ENCODE assay signal across 14 mouse cellular contexts in the genomic region with DNA sequence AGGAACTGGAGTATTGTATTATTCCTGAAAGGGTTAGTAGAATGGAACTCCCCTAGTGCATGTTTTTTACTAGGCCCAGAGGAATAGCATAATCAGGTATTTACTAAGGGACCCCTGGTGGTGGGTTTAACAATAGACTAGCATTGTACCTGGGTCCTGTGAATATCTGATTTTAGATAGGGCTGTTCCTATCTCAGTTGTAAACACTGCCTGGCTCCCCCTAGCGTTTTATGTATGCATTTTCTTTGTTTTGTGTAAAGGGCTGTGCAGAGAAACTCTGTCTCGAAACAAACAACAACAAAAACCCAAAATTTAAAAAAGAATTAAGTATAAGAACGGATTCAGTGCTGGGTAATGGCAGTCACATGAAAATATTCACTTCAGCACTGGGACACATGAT. TPM values are rescaled to one million over a fixed set of nuclear protein-coding genes. Genes with fewer than 3 reads are reported as not detected.
DNase-seq lines count a peak whose midpoint lies in the region; ATAC-seq and TF ChIP-seq lines count a peak whose summit lies in the region.
"Had no signal": no experiment of that assay in that cellular context is flagged by ENCODE, and none has a peak within 500 bp of the region (broad histone marks: within the 10 kb centered on the region; RNA-seq: fewer than 3 reads in every experiment).

No protein-coding gene starts in this region.

- H3K4me2 ChIP-seq in liver, embryonic 14.5 days (ENCODE audit: low read depth), result no peak overlapping the region
- no peak overlapping the region for H3K4me2 ChIP-seq in liver, embryonic 12.5 days
- H3K4me2 ChIP-seq: embryonic facial prominence, embryonic 15.5 days; heart, embryonic 13.5 days; hindbrain, embryonic 15.5 days had no signal

- H3K27ac ChIP-seq in gastrocnemius, adult 2 months, result no peak overlapping the region
- no peak overlapping the region for H3K27ac ChIP-seq in liver, embryonic 14.5 days
- no peak overlapping the region for H3K27ac ChIP-seq in liver, embryonic 12.5 days
- H3K27ac ChIP-seq: embryonic facial prominence, embryonic 15.5 days; heart, embryonic 13.5 days; hindbrain, embryonic 15.5 days had no signal

- ATAC-seq in liver, embryonic 14.5 days (ENCODE audit: insufficient read depth), result no peak
- no peak for ATAC-seq in liver, embryonic 12.5 days

- no peak for TF ChIP-seq EP300 in liver, embryonic 14.5 days (IDR thresholded peaks at IDR 0.05; ENCODE audit: low read depth)

- no peak overlapping the region for H3K9ac ChIP-seq in liver, embryonic 14.5 days (replicated peaks)
- no peak overlapping the region for H3K9ac ChIP-seq in liver, embryonic 12.5 days
- H3K9ac ChIP-seq: embryonic facial prominence, embryonic 15.5 days; heart, embryonic 13.5 days; hindbrain, embryonic 15.5 days had no signal

- H3K4me3 ChIP-seq in gastrocnemius, adult 2 months, result no peak overlapping the region
- no peak overlapping the region for H3K4me3 ChIP-seq in liver, embryonic 14.5 days (ENCODE audit: insufficient read depth in 1 of 2, low read depth in 2 of 2, low read length in 2 of 2)
- no peak overlapping the region for H3K4me3 ChIP-seq in liver, embryonic 12.5 days
- H3K4me3 ChIP-seq: embryonic facial prominence, embryonic 15.5 days; heart, embryonic 13.5 days; hindbrain, embryonic 15.5 days had no signal

- no peaks in the 10 kb centered on the region for H3K36me3 ChIP-seq in liver, embryonic 14.5 days (replicated peaks; ENCODE audit: control insufficient read depth, insufficient read depth, low read depth)
- H3K36me3 ChIP-seq in liver, embryonic 12.5 days, result no peaks in the 10 kb centered on the region
- H3K36me3 ChIP-seq: embryonic facial prominence, embryonic 15.5 days; heart, embryonic 13.5 days; hindbrain, embryonic 15.5 days had no signal

- no peak for DNase-seq in gastrocnemius, adult 2 months
- no peak for DNase-seq in gastrocnemius, postnatal 25 days
- no peak for DNase-seq in liver, embryonic 14.5 days (ENCODE audit: low read depth in 3 of 3, low spot score in 3 of 3)
- peak; percentile 79 for DNase-seq in A20 (ENCODE audit: low read depth, low spot score)
- DNase-seq in R1 (ENCODE audit: low read depth, low spot score), result peak; percentile 46
- no peak for DNase-seq in layer of hippocampus, adult 11-12 months (ENCODE audit: low spot score)
- DNase-seq: adrenal gland, postnatal 10 days; cerebellum, adult 11 months had no signal

- no peaks in the 10 kb centered on the region for H3K27me3 ChIP-seq in liver, embryonic 14.5 days (ENCODE audit: control insufficient read depth, insufficient read depth, low read length)
- H3K27me3 ChIP-seq in liver, embryonic 12.5 days (replicated peaks), result no peaks in the 10 kb centered on the region
- H3K27me3 ChIP-seq: embryonic facial prominence, embryonic 15.5 days; heart, embryonic 13.5 days; hindbrain, embryonic 15.5 days had no signal

- peaks cover 0 to 2% of the 10 kb centered on the region in 2 experiments; a peak in 2 of 4 replicates for H3K4me1 ChIP-seq in liver, embryonic 14.5 days (replicated peaks; ENCODE audit: control insufficient read depth in 2 of 2, insufficient read depth in 2 of 2, low read length in 1 of 2)
- peaks cover 17% of the 10 kb centered on the region for H3K4me1 ChIP-seq in liver, embryonic 12.5 days

- 52% methylated on average over 3 of the region's 3 CpGs for WGBS in liver, embryonic 14.5 days (ENCODE audit: insufficient replicate concordance)
- WGBS in liver, embryonic 12.5 days (ENCODE audit: insufficient replicate concordance), result 48% methylated on average over 3 of the region's 3 CpGs

- intact Hi-C loops in gastrocnemius, adult 2 months (cut with DNase I), result no loop called here

- no peaks in the 10 kb centered on the region for H3K9me3 ChIP-seq in liver, embryonic 14.5 days (ENCODE audit: control insufficient read depth, low read length)
- H3K9me3 ChIP-seq in liver, embryonic 12.5 days (replicated peaks), result no peaks in the 10 kb centered on the region
- H3K9me3 ChIP-seq: embryonic facial prominence, embryonic 15.5 days; hindbrain, embryonic 15.5 days had no signal

- peak; percentile 53 for TF ChIP-seq CTCF in gastrocnemius, adult 2 months (IDR thresholded peaks at IDR 0.05)
- peak; percentile 9; the same call in 1 of the 2 replicates for TF ChIP-seq CTCF in liver, embryonic 14.5 days (IDR thresholded peaks at IDR 0.05; ENCODE audit: low read depth)

RNA-seq across cellular contexts. Expression of a gene that starts 18.0 kb away (rescaled TPM):
- not detected for total RNA-seq in gastrocnemius, adult 2 months (2021)
- not detected for total RNA-seq in gastrocnemius, postnatal 25 days (2021)
- polyA plus RNA-seq in liver, embryonic 14.5 days (2012; rRNA removed), result 0.04 and 0.09 TPM in 2 replicates
- 0.09 and 0.25 TPM in 2 replicates for polyA plus RNA-seq in liver, embryonic 14.5 days (2014; fragmentation: Nextera tagmentation; extraction: Ambion mirVana)
- 0.10 TPM in 1 of 2 replicates, not detected in the other for polyA plus RNA-seq in liver, embryonic 12.5 days (2016; fragmentation: Nextera tagmentation; extraction: Ambion mirVana)
- total RNA-seq: layer of hippocampus, postnatal 25 days had no signal
- polyA plus RNA-seq: hindbrain, embryonic 15.5 days had no signal

RNA-seq across cellular contexts. Expression of a gene that starts 19.1 kb away (rescaled TPM):
- not detected for total RNA-seq in gastrocnemius, adult 2 months (2021)
- not detected for total RNA-seq in gastrocnemius, postnatal 25 days (2021)
- not detected in 2 replicates for polyA plus RNA-seq in liver, embryonic 14.5 days (2012; rRNA removed)
- not detected in 2 replicates for polyA plus RNA-seq in liver, embryonic 14.5 days (2014; fragmentation: Nextera tagmentation; extraction: Ambion mirVana)
- polyA plus RNA-seq in liver, embryonic 12.5 days (2016; fragmentation: Nextera tagmentation; extraction: Ambion mirVana), result not detected in 2 replicates
- total RNA-seq: adrenal gland, postnatal 10 days; layer of hippocampus, postnatal 25 days had no signal
- polyA plus RNA-seq: embryonic facial prominence, embryonic 15.5 days; heart, embryonic 13.5 days; hindbrain, embryonic 15.5 days; liver, embryonic 16.5 days had no signal

RNA-seq across cellular contexts. Expression of a gene that starts 19.1 kb away (rescaled TPM):
- not detected for total RNA-seq in gastrocnemius, adult 2 months (2021)
- not detected for total RNA-seq in gastrocnemius, postnatal 25 days (2021)
- polyA plus RNA-seq in liver, embryonic 14.5 days (2012; rRNA removed), result 0.08 and 0.18 TPM in 2 replicates
- polyA plus RNA-seq in liver, embryonic 14.5 days (2014; fragmentation: Nextera tagmentation; extraction: Ambion mirVana), result 0.13 TPM in 1 of 2 replicates, not detected in the other
- not detected in 2 replicates for polyA plus RNA-seq in liver, embryonic 12.5 days (2016; fragmentation: Nextera tagmentation; extraction: Ambion mirVana)
- total RNA-seq: layer of hippocampus, postnatal 25 days had no signal
- polyA plus RNA-seq: embryonic facial prominence, embryonic 15.5 days; heart, embryonic 13.5 days; hindbrain, embryonic 15.5 days had no signal

Comparison
In these comparisons a context has a peak if more than half of its experiments do, and no peak if none do; other contexts are left out.
1. DNase-seq: peak in A20 (single experiment) and R1 (single experiment); none in gastrocnemius, adult 2 months (single experiment), gastrocnemius, postnatal 25 days (single experiment), liver, embryonic 14.5 days (0 of 3) and layer of hippocampus, adult 11-12 months (single experiment).